Mouse (Mus musculus) megakaryocyte, embryonic 14.5 days (primary cell): ENCODE data around the gene Npas3. TPM values are rescaled to one million over a fixed set of nuclear protein-coding genes. Genes with fewer than 3 reads are reported as not detected.

Experiments
- H3K27me3 ChIP-seq: replicated peaks from 2 replicates; pipeline ENCODE3; 2012; ENCODE audit warnings: inconsistent platforms
- H3K36me3 ChIP-seq: replicated peaks from 2 replicates; pipeline ENCODE3; 2012; ENCODE audit warnings: low read length, inconsistent platforms, mixed read lengths
- H3K4me1 ChIP-seq: 2 replicates; pipeline ENCODE4 v1.6.1; 2012; ENCODE audit warnings: inconsistent platforms
- H3K4me3 ChIP-seq: replicated peaks from 2 replicates; pipeline ENCODE3; 2012; ENCODE audit warnings: moderate library complexity, mild to moderate bottlenecking, inconsistent platforms
- H3K9me3 ChIP-seq: 2 replicates; pipeline ENCODE4 v1.6.1; 2012; ENCODE audit warnings: inconsistent platforms
- FLI1 ChIP-seq: IDR thresholded peaks from 2 replicates; pipeline ENCODE4 v1.6.1; 2012; ENCODE audit warnings: low read length, inconsistent platforms, mixed read lengths
- GATA1 ChIP-seq: IDR thresholded peaks from 3 replicates; pipeline ENCODE4 v1.6.1; 2012; ENCODE audit warnings: mixed read lengths, low read length, inconsistent platforms, borderline replicate concordance
- polyA plus RNA-seq: library from polyadenylated mRNA; stranded (reverse); fragments of >175 nt; gene quantifications from 2 replicates; pipeline ENCODE4 v1.2.3, GENCODE M21; 2012; ENCODE audit warnings: low replicate concordance; ENCODE audit not compliant: insufficient read depth

Gene Npas3
- polyA plus RNA-seq, 1 experiment = not detected

GRCm38 (mm10) chr12:54098785-54099184, 850.3 kb downstream of the Npas3 start:
- Histone ChIP-seq H3K4me1 (peaks cover 27% of the 10 kb centered on the region), H3K36me3 (peaks cover 15% of the 10 kb centered on the region), H3K4me3 (peak overlapping the region; percentile 54), H3K9me3 (peaks cover 12% of the 10 kb centered on the region), H3K27me3 (peaks cover 19% of the 10 kb centered on the region)
- TF ChIP-seq FLI1 (no peak), GATA1 (no peak)

GRCm38 (mm10) chr12:54099458-54099857, 851.0 kb downstream of the Npas3 start:
- TF ChIP-seq FLI1 (no peak), GATA1 (no peak)
- Histone ChIP-seq H3K9me3 (peaks cover 12% of the 10 kb centered on the region), H3K36me3 (peaks cover 15% of the 10 kb centered on the region), H3K27me3 (peaks cover 13% of the 10 kb centered on the region), H3K4me1 (peaks cover 24% of the 10 kb centered on the region), H3K4me3 (no peak overlapping the region)

- Histone ChIP-seq H3K4me3 (no peak overlapping the region), H3K27me3 (peaks cover 4% of the 10 kb centered on the region), H3K36me3 (peaks cover 15% of the 10 kb centered on the region), H3K4me1 (peaks cover 38% of the 10 kb centered on the region), H3K9me3 (peaks cover 12% of the 10 kb centered on the region)
- no peak for TF ChIP-seq GATA1
- TF ChIP-seq FLI1 = no peak
Observed at GRCm38 (mm10) chr12:54101307-54101870, 852.9 kb downstream of the Npas3 start.

GRCm38 (mm10) chr12:54102500-54102899, 854.0 kb downstream of the Npas3 start:
- peaks cover 12% of the 10 kb centered on the region for H3K9me3 ChIP-seq
- peaks cover 46% of the 10 kb centered on the region for H3K4me1 ChIP-seq
- TF ChIP-seq FLI1 = no peak
- no peak for TF ChIP-seq GATA1
- no peak overlapping the region for H3K4me3 ChIP-seq
- peaks cover 15% of the 10 kb centered on the region for H3K36me3 ChIP-seq
- H3K27me3 ChIP-seq = peaks cover 4% of the 10 kb centered on the region

GRCm38 (mm10) chr12:54105531-54105930, 857.1 kb downstream of the Npas3 start:
- H3K36me3 ChIP-seq = peaks cover 4% of the 10 kb centered on the region
- TF ChIP-seq GATA1 (no peak), FLI1 (no peak)

GRCm38 (mm10) chr12:54105946-54106345, 857.5 kb downstream of the Npas3 start:
- Histone ChIP-seq H3K36me3 (peaks cover under 1% of the 10 kb centered on the region), H3K4me1 (peaks cover 50% of the 10 kb centered on the region), H3K27me3 (no peaks in the 10 kb centered on the region), H3K4me3 (no peak overlapping the region), H3K9me3 (no peaks in the 10 kb centered on the region)
- TF ChIP-seq FLI1 (no peak), GATA1 (no peak)

More at GRCm38 (mm10) chr12:54105531-54105930, 857.1 kb downstream of the Npas3 start:
- Histone ChIP-seq H3K4me1 (peaks cover 52% of the 10 kb centered on the region), H3K9me3 (no peaks in the 10 kb centered on the region; the same call in 1 of the 2 replicates), H3K4me3 (no peak overlapping the region), H3K27me3 (no peaks in the 10 kb centered on the region)

GRCm38 (mm10) chr12:54110342-54110741, 861.9 kb downstream of the Npas3 start:
- H3K27me3 ChIP-seq = no peaks in the 10 kb centered on the region
- peaks cover 34% of the 10 kb centered on the region for H3K4me1 ChIP-seq
- no peak for TF ChIP-seq FLI1
- TF ChIP-seq GATA1 = no peak
- H3K36me3 ChIP-seq = peaks cover 8% of the 10 kb centered on the region
- H3K4me3 ChIP-seq = no peak overlapping the region
- peaks cover 17% of the 10 kb centered on the region for H3K9me3 ChIP-seq

GRCm38 (mm10) chr12:54110930-54111329, 862.5 kb downstream of the Npas3 start:
- H3K9me3 ChIP-seq = peaks cover 17% of the 10 kb centered on the region
- peaks cover 8% of the 10 kb centered on the region for H3K36me3 ChIP-seq
- H3K4me3 ChIP-seq = no peak overlapping the region
- peaks cover 29% of the 10 kb centered on the region for H3K4me1 ChIP-seq
- H3K27me3 ChIP-seq = no peaks in the 10 kb centered on the region
- TF ChIP-seq FLI1 = no peak
- TF ChIP-seq GATA1 = no peak

- peaks cover 7% of the 10 kb centered on the region for H3K36me3 ChIP-seq
- no peaks in the 10 kb centered on the region for H3K27me3 ChIP-seq
- H3K4me1 ChIP-seq = peaks cover 57% of the 10 kb centered on the region
- H3K9me3 ChIP-seq = peaks cover 5% of the 10 kb centered on the region
- TF ChIP-seq GATA1 = no peak
- TF ChIP-seq FLI1 = no peak
- H3K4me3 ChIP-seq = no peak overlapping the region
Observed at GRCm38 (mm10) chr12:54120386-54120785, 871.9 kb downstream of the Npas3 start.

GRCm38 (mm10) chr12:54121286-54121685, 872.8 kb downstream of the Npas3 start:
- Histone ChIP-seq H3K4me3 (no peak overlapping the region), H3K9me3 (peaks cover 5% of the 10 kb centered on the region), H3K4me1 (peaks cover 54% of the 10 kb centered on the region), H3K27me3 (no peaks in the 10 kb centered on the region), H3K36me3 (peaks cover 7% of the 10 kb centered on the region)
- no peak for TF ChIP-seq GATA1
- no peak for TF ChIP-seq FLI1
